Mouse (Mus musculus): ENCODE results near the gene Met. TPM values are rescaled to one million over a fixed set of nuclear protein-coding genes. Genes with fewer than 3 reads are reported as not detected.

Gene Met
- polyA plus RNA-seq, 1 experiment from 2014 or later: 7.8 TPM

DNA sequence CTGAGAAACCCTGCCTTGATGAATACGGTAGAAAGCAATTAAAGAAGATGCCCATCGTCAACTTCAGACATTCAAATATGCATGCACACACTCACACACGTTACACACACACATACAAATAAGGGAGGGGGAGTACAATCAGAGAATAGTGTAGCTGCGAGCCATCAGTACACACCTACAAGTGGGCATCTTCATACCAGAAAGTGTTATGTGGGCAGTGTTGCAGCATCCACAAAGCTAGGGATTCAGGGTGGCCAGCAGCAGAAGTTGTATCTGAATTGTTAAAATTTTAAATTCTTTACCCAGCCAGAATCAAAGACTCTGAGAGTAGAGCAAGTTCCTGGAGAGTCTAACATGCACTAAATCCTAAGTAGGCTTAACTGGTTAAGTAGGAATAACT lies 157.2 kb downstream of the Met start:
- ATAC-seq (replicated peaks; ENCODE audit: low FRiP score): no peak
- DNase-seq (ENCODE audit: low spot score): no peak
- H3K4me1 ChIP-seq (replicated peaks; ENCODE audit: control insufficient read depth, insufficient read depth, low read length): no peaks in the 10 kb centered on the region
- 94% methylated on average over 4 of the region's 4 CpGs for WGBS
- H3K36me3 ChIP-seq (ENCODE audit: control insufficient read depth, insufficient read depth, low read length): no peaks in the 10 kb centered on the region
- no peaks in the 10 kb centered on the region for H3K27me3 ChIP-seq (replicated peaks; ENCODE audit: control insufficient read depth, insufficient read depth, low read length)
- H3K4me2 ChIP-seq: no peak overlapping the region
- H3K9ac ChIP-seq (ENCODE audit: low read depth, low read length): no peak overlapping the region
- no peak overlapping the region for H3K27ac ChIP-seq (ENCODE audit: low read depth, low read length)
- no peak overlapping the region for H3K4me3 ChIP-seq (ENCODE audit: low read depth, low read length)
- H3K9me3 ChIP-seq (ENCODE audit: control insufficient read depth, low read length): no peaks in the 10 kb centered on the region

- 63% methylated on average over 3 of the region's 3 CpGs for WGBS
- ATAC-seq (replicated peaks; ENCODE audit: low FRiP score): no peak
Measured at GRCm38 (mm10) chr6:17621436-17621835, 157.8 kb downstream of the Met start.

More at GRCm38 (mm10) chr6:17621436-17621835, 157.8 kb downstream of the Met start:
- Histone ChIP-seq H3K4me3 (ENCODE audit: low read depth, low read length) (no peak overlapping the region), H3K9me3 (ENCODE audit: control insufficient read depth, low read length) (no peaks in the 10 kb centered on the region), H3K4me1 (replicated peaks; ENCODE audit: control insufficient read depth, insufficient read depth, low read length) (no peaks in the 10 kb centered on the region), H3K27ac (ENCODE audit: low read depth, low read length) (no peak overlapping the region), H3K36me3 (ENCODE audit: control insufficient read depth, insufficient read depth, low read length) (no peaks in the 10 kb centered on the region), H3K27me3 (replicated peaks; ENCODE audit: control insufficient read depth, insufficient read depth, low read length) (no peaks in the 10 kb centered on the region), H3K4me2 (no peak overlapping the region), H3K9ac (ENCODE audit: low read depth, low read length) (no peak overlapping the region)
- no peak for DNase-seq (ENCODE audit: low spot score)

Other genes with a start within 250 kb of the Met start
- gene Cav2, start 182.6 kb upstream of the Met start, polyA plus RNA-seq (2014; fragmentation: Nextera tagmentation; extraction: Ambion mirVana): 3.4 and 3.8 TPM in 2 replicates
- 8.4 and 9.4 TPM in 2 replicates for gene Cav1, start 157.5 kb upstream of the Met start, polyA plus RNA-seq (2014; fragmentation: Nextera tagmentation; extraction: Ambion mirVana)
- 164 and 186 TPM in 2 replicates for gene Capza2, start 172.4 kb downstream of the Met start, polyA plus RNA-seq (2014; fragmentation: Nextera tagmentation; extraction: Ambion mirVana)
- 16.9 and 18.6 TPM in 2 replicates for gene St7, start 229.1 kb downstream of the Met start, polyA plus RNA-seq (2014; fragmentation: Nextera tagmentation; extraction: Ambion mirVana)

All from liver, embryonic 11.5 days (tissue).